Mouse (Mus musculus) brain, embryonic 14.5 days (tissue): ENCODE data around the gene Dis3l2. TPM values are rescaled to one million over a fixed set of nuclear protein-coding genes. Genes with fewer than 3 reads are reported as not detected.

Experiments
- DNase-seq: peaks from one replicate; pipeline ENCODE4 v3.0.0-alpha.2; 2011; ENCODE audit warnings: low read depth
- CTCF ChIP-seq: fragments of 200-500 bp; IDR thresholded peaks from 2 replicates; pipeline ENCODE4 v1.5.1; 2012; ENCODE audit warnings: inconsistent platforms, mild to moderate bottlenecking, moderate library complexity, borderline replicate concordance; ENCODE audit not compliant: insufficient read depth, insufficient read length; ENCODE audit errors: extremely low read depth
- POLR2A ChIP-seq: fragments of 200-500 bp; IDR thresholded peaks from 2 replicates; pipeline ENCODE4 v1.6.1; 2012; ENCODE audit warnings: mild to moderate bottlenecking, inconsistent platforms, borderline replicate concordance; ENCODE audit not compliant: poor library complexity, insufficient read depth, insufficient read length, severe bottlenecking; ENCODE audit errors: extremely low read depth
- polyA plus RNA-seq: library from polyadenylated mRNA; depleted of rRNA; stranded (reverse); fragments of >200 nt; gene quantifications from 2 replicates; pipeline ENCODE4 v1.2.3, GENCODE M21; 2012

The Dis3l2 gene
- polyA plus RNA-seq, 1 experiment = 39.5 TPM

- no peak for TF ChIP-seq CTCF
- TF ChIP-seq POLR2A = no peak
- DNase-seq = no peak
Observed at GRCm38 (mm10) chr1:86859371-86859770, 155.8 kb downstream of the Dis3l2 start.

- DNase-seq = peak; percentile 27
- no peak for TF ChIP-seq POLR2A
- no peak for TF ChIP-seq CTCF
Observed at GRCm38 (mm10) chr1:86873745-86874144, 170.1 kb downstream of the Dis3l2 start.

GRCm38 (mm10) chr1:86878743-86879142, 175.1 kb downstream of the Dis3l2 start:
- no peak for DNase-seq
- TF ChIP-seq POLR2A = no peak
- TF ChIP-seq CTCF = no peak

GRCm38 (mm10) chr1:86879547-86879946, 175.9 kb downstream of the Dis3l2 start:
- DNase-seq = no peak

GRCm38 (mm10) chr1:86887060-86887459, 183.5 kb downstream of the Dis3l2 start:
- DNase-seq = no peak
- TF ChIP-seq POLR2A = no peak
- TF ChIP-seq CTCF = no peak

More at GRCm38 (mm10) chr1:86879547-86879946, 175.9 kb downstream of the Dis3l2 start:
- no peak for TF ChIP-seq CTCF
- no peak for TF ChIP-seq POLR2A

GRCm38 (mm10) chr1:86912481-86912880, 208.9 kb downstream of the Dis3l2 start:
- TF ChIP-seq CTCF = no peak
- no peak for TF ChIP-seq POLR2A
- DNase-seq = no peak

- no peak for TF ChIP-seq POLR2A
- TF ChIP-seq CTCF = no peak
- no peak for DNase-seq
Observed at GRCm38 (mm10) chr1:86913896-86914295, 210.3 kb downstream of the Dis3l2 start.

GRCm38 (mm10) chr1:86914697-86915096, 211.1 kb downstream of the Dis3l2 start:
- TF ChIP-seq POLR2A = no peak
- TF ChIP-seq CTCF = no peak
- DNase-seq = no peak

- no peak for TF ChIP-seq CTCF
Observed at GRCm38 (mm10) chr1:86916355-86916984, 212.9 kb downstream of the Dis3l2 start.

GRCm38 (mm10) chr1:86925776-86926175, 222.2 kb downstream of the Dis3l2 start:
- DNase-seq = no peak
- TF ChIP-seq CTCF = no peak
- no peak for TF ChIP-seq POLR2A

More at GRCm38 (mm10) chr1:86916355-86916984, 212.9 kb downstream of the Dis3l2 start:
- peak; percentile 13 for DNase-seq

- no peak for DNase-seq
- no peak for TF ChIP-seq POLR2A
- TF ChIP-seq CTCF = no peak
Observed at GRCm38 (mm10) chr1:86931606-86932379, 228.2 kb downstream of the Dis3l2 start.

- TF ChIP-seq CTCF = no peak
- TF ChIP-seq POLR2A = no peak
- no peak for DNase-seq
Observed at GRCm38 (mm10) chr1:86932810-86933209, 229.2 kb downstream of the Dis3l2 start.

GRCm38 (mm10) chr1:86933656-86934055, 230.0 kb downstream of the Dis3l2 start:
- TF ChIP-seq CTCF (no peak), POLR2A (no peak)
- no peak for DNase-seq
